Mouse (Mus musculus) spleen, adult 18-20 months (tissue): ENCODE data around the gene Rccd1.

Source experiments
- DNase-seq, 2 experiments: peaks; one replicate each; pipeline ENCODE4 v3.0.0; 2022; ENCODE audit warnings: mixed read lengths in 2 of 2

Rccd1 gene

DNA sequence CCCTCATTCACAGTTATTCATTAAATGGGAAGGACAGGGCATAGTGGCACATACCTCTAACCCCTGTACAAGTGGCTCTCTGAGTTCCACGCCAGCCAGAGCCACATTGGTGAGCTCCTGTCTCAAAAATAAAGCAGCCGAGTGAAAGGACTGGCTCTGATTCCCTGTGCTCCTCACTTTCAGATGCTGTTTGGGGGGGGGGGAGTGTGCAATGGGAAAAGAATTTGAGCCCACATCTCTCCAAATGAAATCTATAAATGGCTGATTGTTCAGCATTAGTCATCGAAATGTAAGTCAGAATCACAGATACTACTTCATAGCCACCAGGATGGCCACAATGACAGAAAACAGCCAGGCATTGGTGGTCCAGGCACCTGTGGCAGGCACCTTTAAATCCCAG lies 27.2 kb downstream of the Rccd1 start:
- DNase-seq: no peak

DNA sequence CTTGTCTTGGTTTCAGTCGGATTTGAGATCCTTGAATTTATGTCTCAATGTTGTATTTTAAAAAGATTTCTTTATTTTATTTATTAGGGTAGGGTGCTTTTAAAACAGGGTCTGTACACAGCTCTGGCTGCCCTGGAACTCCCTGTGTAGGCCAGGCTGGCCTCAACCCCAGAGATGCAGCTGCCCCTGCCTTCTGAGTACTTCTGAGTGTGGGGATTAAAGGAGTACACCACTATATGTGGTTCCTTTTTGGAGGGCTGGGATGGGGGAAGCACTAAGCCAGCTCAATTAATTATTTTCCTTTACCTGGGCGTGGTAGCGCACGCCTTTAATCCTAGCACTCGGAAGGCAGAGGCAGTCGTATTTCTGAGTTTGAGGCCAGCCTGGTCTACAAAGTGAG lies 27.8 kb downstream of the Rccd1 start:
- DNase-seq: no peak

DNA sequence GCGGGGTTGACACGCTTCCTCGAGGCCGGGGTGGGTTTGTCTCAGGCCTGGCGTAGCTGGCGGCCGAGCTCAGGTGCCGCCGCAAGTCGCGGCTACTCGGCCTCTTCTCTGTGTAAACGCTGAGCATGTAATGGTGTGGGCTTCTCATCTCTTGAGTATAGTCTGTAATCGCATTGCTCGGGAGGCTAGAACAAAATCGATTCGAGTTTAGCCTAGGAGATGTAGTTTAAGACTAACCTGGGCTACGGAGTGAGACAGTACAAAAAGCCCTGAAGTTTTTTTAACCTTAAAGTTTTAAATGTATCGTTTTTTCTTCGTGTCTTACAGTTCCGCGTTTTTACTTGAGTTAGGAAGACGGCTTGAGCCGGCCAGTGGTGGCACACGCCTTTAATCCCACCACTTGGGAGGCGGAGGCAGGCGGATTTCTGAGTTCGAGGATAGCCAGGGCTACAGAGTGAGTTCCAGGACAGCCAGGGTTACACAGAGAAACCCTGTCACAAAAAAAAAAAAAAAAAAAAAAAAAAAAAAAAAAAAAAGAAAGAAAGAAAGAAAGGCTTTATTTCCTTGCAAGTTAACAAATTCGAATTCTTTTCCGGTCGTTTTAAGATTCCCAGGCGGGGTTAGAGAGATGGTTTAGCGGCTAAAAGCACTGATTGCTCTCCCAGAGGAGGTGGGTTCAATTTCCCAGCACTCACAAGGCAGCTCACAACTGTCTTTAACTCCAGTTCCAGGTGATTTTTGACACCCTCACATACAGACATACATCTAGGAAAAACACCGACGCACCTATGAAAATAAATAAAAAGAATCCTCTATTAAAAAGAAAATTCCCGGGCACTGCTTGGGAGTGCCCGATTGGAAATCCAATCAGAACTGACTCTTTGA lies 29.2 kb downstream of the Rccd1 start:
- no peak for DNase-seq

DNA sequence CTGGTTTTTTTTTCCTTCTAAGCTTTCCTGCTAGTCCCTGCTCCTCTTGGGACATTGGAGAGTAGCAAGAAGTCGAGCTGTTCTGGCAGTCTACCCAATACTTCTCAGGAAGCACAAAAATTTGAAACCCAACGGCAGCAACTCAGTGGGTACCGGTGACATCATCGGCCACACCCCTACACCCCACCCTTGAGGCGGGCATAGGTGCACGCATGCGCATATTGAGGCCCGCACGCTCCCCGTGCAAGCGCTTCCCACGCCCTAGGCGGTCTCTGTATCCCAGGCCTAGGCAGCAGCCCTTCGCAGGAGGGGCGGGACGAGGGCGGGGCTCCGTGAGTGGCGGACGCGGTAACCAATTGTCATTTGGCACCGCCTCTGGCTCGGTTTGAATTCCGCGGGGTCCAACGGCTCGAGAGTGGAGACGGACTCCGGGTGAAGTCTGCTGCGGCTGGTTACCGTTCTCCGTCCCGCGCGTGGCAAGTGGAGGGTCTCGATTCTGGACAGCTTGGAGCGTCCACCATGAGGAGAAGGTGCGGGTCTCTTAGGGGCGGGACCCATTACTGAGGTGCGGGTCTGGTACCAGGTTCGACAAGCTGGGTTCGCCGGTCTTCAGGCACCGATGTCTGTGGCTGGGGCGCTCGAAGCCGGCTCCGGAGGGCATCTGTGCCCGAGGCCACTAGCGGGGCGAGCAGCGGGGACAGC lies 30.0 kb downstream of the Rccd1 start, which contains the start of gene Prc1:
Prc1 (plus strand) TSS at position 389 of the 702 bp plus-strand sequence.
- peak; percentile 96 to 98 for DNase-seq

DNA sequence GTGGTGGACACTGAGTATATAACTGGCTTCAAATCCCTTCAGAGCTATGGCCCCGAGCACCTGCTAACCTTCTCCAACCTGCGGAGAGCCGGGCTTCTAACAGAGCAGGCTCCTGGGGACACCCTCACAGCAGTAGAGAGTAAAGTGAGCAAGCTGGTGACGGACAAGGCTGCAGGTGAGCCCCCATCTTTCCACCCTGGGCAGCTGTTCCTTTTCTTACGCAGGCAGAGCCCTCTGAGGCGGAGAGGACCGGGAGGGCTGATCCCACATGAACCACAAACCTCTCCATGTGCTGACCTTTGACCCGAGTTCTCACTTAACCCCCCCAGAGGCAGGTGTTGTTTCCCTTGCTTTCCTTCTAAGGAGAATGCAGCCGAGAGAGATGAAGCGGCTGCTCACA lies 36.5 kb downstream of the Rccd1 start:
- DNase-seq: no peak

DNA sequence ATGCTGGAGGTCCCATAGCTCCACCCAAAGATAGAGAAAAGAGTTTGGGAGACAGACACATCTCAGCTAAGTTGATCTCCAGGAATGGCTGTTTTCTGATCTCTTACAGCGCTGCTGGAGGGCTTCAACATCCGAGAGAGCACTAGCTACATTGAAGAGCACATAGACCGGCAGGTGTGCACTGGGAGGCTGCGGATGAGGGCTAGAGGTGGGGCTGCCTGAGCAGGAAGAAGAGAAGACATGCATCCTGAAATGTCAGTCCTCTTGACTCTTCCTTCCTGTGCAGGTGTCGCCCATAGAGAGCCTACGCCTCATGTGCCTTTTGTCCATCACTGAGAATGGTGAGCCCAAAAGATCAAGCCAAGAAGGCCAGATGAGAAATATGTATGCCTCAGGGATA lies 38.5 kb downstream of the Rccd1 start:
- no peak for DNase-seq

DNA sequence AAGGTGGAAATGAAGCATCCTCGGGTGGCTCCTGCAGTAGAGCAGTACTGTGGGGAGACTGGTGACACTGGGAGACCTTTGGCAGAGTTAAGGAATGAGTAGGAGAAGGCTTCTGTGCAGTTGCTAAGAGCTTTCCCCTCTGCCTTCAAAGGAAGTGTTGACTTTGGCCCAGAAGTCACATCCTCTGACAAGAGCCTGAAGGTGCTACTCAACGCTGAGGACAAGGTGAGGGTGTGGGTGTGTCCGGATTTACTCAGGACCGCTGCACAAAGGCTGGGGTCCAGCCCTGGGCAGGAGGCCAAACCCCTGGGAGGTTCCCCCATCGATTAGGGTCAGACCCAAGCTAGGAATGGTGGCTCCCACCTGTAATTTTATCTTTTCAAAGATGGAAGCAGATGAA lies 39.9 kb downstream of the Rccd1 start:
- DNase-seq: no peak

DNA sequence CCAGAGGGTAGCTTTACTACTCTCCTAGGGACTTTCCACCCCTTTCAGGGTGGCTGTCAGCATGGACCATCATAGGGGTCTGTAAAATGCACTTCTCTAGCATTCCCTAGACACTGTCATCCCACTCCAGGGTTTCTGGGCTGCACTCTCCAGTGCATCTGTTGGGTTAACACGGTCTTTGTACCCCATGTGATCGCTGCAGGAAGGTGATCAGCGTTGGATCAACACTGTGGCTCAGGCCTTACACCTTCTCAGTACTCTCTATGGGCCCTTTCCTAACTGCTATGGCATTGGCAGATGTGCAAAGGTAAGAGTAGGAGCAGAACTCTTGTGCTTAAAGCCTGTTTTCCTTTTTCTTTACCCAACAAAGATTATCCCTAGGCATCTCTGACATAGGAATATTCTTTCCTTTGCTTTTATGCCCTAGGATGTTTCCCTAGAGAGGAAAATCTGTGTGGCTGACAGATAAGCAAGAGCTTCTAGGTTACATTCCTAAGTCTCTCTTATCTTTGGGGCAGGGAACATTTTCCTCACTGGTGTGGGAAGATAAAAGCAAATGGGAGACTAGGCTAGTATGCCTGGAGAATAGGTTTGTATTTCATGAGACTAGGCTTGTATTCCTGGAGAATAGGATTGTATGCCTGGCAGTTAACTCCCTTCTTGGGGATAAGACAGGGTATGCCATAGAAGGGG lies 40.9 kb downstream of the Rccd1 start:
- no peak for DNase-seq

DNA sequence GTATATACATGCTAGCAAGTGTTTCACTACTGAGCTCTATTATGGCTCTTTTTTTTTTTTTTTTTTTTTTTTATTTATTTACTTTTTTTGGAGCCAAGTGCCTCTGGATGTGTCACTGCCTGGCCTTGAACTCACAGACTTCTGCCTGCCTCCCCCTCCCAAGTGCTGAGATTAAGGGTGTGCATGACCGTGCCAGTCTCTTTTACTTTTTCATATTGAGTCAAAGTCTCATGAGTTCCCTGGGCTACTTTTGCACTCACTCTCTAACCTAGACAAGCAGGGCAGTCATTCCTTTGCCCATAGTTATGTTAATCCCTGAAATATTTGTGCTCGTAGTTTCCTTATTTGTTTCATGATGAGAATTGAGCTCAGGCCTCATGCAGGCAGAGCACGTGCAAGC lies 42.6 kb downstream of the Rccd1 start:
- no peak for DNase-seq

DNA sequence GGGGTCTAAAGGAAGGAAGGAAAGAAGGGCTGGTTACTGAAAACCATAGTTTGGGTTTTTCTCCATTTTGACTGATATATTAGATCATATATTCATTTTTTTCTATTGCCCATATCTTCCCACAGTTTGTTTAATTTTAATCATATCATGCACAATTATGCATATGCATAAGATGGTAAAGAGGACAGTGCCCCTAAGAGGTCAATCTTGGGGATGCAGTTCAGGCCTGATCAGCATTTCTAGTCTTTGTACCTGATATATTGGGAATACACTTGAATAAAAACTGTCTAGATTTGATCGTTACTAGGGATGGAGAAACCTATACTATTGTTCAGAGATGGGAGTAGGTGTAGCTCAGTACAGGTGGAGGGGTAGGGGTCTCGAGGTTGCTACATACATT lies 43.3 kb downstream of the Rccd1 start:
- DNase-seq: no peak

DNA sequence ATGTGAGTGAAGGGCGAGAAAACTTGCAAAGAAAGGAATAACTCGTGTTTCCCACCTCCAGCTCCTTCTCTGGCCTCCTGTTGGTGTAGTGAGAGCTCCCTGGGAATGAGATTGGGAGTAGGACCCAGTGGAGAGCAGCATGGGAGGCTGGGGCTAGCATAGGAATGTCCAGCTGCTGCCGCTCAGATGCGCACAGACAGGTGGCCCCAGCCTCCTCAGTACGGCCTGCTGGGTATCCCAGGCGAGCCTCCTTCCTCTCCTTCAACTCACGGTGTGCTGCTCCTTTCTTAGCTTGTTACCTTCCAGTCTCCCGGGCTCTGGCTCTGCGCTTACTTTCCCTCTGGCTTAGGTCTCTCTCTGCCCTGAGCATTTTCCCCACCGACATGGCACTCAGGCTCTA lies 44.2 kb downstream of the Rccd1 start:
- no peak for DNase-seq

DNA sequence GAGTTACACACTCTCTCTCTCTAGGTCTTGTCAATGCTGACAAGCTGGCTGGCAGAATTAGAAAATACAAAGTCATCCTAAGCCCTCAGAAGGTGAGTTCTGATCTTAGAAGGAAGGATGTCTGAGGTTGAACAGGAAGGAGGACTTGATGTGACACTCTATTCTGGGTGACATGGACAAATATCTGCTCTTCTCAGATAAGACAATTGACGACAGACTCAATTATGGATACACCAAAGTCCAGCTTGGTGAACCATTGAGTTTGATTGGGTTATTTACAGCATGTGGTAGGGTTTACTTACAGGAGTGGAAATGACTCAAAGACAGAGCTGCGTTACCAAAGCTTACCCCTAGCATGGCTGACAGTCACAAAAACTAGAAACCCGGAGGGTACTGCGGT lies 47.9 kb downstream of the Rccd1 start:
- no peak for DNase-seq

DNA sequence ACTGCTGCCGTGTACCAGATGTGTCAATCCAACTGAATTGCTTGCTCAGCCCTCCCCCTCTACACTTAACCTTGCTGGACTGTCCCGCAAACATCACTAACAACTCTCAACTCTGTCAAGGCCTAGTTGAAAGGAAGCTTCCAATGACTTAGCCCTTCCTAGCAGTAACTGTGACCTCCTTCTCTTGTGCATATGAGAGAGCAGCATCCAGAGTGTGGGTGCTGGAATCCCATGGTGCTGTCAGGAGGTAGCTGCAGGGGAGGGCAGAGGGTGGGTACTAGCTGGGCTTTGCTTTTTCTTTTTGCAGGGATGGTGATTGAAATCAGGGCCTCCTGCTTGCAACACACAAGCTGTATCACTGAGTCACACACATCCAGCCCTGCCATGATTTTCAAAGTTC lies 50.8 kb downstream of the Rccd1 start:
- DNase-seq: no peak

DNA sequence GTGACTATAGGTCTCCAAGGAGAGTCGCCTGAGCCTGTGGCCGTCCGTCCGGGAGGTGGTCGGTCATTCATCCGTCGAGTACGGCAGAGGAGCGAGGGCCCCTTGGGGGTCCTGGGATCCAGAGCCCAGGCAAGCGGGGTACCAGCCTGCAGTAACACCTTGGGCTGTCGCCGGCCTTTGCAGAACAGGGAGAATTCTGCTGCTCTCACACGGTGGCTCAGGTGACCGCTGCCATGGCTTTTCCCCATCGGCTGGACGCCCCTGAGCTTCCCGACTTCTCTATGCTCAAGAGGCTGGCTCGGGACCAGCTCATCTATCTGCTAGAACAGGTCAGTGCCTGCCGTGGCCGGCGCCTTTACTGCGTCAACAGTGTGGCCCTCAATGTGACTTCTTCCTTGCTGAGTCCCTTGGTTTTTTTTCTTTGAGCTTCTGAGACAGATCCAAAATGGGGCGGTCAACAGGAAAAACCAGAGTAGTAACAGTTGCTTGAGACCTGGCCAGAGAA lies 54.5 kb downstream of the Rccd1 start:
- no peak for DNase-seq

DNA sequence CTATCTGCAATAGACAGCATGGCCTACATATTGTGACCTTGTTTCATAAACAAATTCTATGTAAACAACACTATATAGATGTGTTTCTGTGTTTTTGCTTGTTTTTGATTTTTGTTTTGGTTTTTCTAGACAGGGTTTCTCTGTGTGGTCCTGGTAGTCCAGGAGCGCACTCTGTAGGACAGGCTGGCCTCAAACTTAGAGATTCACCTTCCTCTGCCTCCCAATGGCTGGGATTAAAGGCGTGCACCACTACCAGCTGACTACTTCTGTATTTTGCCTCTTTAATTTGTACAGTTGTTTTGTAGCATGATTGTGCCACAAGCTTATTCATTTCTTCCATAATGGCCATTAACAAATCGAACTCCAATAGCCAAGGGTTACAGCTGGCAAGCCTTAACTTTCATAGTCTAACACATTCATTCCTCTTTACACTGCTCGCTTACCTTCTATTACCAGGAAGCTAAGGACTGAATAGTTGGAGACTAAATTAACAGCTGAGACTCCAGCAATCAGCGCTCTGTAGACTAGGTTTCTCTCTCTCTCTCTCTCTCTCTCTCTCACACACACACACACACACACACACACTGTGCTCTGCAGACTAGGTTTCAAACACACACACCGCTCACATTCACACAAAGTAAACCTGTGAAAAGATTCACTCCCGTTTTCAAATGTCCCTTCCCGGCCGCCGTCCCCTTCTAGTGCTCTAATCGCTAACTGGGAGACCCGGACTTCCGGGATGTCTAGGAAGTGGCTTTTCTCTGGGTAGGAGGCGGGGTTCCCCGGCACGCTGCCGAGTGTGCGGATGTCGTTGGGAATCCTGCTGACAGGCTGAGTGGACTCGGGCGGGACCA lies 55.1 kb downstream of the Rccd1 start, which contains the start of gene Vps33b:
Vps33b (plus strand) TSS at position 753 of the 854 bp plus-strand sequence.
- peak; percentile 86 to 95 for DNase-seq

DNA sequence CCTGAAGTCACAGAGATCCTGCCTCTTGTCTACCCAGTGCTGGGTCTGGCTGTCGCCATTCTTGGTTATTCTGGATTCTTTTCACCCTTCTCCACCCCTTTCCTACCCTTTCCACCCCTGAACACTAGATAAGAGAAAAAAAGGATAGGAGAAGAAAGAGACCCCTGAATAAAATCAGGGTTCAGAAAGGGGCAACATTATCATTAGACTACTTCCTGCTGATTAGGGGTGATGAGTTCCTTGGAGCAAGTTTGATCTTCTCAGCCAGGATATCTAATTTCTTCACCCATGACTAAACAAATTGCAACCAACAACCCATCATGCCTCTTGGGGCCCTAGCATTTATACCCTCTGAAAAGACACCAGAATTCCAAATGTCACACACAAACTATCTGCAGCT lies 56.5 kb downstream of the Rccd1 start:
- no peak for DNase-seq

DNA sequence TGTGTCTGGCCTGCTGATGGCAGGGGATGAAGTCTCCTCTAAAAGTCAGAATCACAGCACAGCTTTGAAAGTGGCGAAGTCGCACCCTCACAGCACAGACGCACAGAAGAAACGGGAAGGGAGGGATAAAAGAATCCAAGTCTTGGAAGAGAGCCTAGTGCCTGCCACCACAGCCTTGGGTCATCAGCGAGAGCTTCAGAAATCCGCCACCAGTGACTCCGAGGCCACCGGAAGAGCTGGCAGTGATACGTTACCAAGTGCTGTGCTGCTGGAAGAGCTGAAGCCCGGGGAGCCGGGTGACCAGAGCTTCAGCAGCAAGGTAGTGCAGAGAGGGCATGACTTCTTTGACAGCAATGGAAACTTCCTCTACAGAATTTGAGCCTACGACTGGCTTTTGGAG lies 59.6 kb downstream of the Rccd1 start:
- no peak for DNase-seq

DNA sequence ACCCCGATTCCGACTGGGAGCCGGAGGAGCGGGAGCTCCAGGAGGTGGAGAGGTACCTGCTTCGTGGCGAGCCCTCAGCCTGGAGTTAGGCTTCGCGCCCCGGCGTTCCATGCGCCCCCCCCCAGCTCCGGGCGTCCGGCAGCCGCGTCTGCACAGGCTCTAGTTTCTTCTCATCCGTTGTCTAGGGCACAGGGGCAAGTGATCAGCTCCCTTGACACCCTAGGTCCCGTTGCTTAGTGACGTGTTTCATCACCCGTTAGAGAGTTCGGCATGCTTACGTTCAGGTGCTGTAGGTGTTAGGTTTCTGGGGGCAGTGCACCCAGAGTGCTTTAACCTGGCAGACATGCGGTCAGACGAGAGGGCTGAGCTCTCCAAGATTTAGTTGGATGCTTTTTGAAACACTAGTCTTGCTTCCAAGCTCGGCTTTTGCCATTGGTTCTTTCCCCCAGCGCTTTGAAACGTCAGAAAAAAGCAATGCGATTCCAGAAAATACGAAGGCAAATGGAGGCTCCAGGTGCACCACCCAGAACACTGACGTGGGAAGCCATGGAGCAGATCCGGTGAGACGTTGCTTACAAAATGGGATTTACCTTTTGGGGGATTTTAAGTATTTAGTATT lies 62.8 kb downstream of the Rccd1 start:
- DNase-seq: no peak

DNA sequence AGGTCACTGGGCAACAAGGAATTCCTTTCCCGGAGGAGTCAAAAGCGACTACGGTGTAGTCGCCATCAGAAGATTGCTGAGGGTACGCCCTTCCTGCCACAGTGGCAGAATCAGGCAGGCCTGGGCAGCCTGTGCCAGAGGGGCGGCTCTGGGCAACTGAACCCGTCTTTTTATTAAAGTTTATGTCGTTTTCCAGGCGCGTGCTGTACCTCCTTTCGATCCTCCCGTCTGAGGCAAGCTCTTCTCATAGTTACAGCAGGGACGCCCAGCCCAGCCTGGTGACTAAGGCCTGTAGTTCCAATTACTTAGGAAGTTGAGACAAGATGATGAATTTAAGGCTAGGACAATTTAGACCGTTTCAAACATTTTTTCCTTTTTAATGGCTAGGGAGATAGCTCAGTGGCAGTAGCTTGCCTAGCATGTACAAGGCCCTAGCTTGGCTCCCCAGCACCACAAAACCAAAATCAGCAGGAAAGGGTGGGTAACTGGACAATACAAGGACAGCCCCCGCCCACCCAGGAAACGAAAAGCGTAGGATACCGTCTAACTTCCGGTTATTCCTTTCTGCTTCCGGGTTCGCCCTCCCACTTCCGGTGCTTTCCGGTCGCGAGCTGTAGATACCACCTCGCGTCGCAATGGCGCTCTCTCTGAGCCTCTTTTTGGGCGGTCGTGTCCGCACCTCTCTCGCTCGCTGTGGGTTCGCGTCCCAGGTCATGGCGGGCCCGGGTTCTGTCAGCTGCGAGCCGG lies 63.5 kb downstream of the Rccd1 start, which contains the start of gene Ngrn:
Ngrn (plus strand) TSS at position 591 of the 747 bp plus-strand sequence.
- DNase-seq: peak; percentile 65 to 77

DNA sequence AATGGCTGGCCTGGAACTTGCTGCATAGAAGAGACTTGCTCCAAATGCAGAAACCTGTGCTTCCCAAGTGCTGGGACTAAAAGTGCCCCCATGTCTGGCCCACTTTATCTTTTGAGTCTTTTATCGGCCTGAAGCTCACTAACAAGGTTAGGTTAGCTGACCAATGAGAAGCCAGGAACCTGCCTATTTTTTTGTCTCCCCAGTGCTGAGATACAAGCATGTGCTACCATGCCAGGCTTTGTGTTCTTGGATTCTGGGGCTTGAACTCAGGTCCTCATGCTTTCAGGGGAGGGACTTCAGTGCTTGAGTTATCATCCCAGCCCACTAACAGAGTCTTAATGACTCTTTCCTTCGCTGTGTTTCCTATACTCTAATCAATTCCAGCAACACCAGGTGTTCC lies 66.5 kb downstream of the Rccd1 start:
- DNase-seq: no peak

DNA sequence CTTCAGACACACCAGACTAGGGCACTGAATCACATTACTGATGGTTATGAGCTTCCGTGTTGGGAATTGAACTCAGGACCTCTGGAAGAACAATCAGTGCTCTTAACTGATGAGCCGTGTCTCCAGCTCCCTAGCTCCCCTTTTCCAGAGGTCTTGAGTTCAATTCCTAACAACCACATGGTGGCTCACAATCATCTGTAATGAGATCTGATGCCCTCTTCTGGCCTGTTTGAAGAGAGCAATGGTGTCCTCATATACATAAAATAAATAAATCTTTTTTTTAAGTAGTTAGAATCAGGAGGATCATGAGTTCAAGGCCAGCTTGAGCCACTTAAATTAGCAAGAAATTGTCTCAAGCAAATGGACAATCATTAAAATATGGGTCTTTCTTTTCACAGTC lies 68.3 kb downstream of the Rccd1 start:
- DNase-seq: no peak
